Mouse (Mus musculus): ENCODE measurements around the gene Catsperg2. TPM values are rescaled to one million over a fixed set of nuclear protein-coding genes. Genes with fewer than 3 reads are reported as not detected.
"Not testable (repeated sequence)": the region's sequence is repeated elsewhere in the genome, so short reads cannot be mapped to it uniquely, and the experiment has no call there.

Catsperg2 gene
- not detected in 2 replicates for total RNA-seq (2015; ENCODE audit: low replicate concordance)
- total RNA-seq (2017; ENCODE audit: low replicate concordance): not detected in 2 replicates

DNA sequence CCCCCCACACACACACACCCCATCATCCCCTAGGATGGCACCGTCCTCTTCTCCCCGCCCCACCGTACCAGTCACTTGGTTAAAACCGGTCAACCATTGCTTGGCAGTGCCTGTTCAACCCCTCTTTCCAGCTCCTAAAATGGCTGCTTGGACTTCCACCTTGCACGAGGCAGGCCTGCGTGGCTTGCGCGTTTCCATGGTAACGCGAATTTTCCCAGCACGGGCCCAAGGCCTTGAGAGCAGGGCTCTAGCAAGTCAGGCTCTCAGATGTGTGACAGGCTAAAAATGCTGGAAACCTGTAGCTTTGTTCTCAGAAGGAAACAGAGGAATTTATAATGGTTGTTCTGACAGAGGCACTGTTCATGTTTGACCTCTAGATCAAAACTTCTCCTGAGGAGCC is at the start of gene Catsperg2:
Gene Catsperg2, minus strand, starts transcription at position 173 of the 400 bp plus-strand sequence.
- not testable (repeated sequence) for ATAC-seq (replicated peaks; ENCODE audit: low FRiP score, poor library complexity, severe bottlenecking)

DNA sequence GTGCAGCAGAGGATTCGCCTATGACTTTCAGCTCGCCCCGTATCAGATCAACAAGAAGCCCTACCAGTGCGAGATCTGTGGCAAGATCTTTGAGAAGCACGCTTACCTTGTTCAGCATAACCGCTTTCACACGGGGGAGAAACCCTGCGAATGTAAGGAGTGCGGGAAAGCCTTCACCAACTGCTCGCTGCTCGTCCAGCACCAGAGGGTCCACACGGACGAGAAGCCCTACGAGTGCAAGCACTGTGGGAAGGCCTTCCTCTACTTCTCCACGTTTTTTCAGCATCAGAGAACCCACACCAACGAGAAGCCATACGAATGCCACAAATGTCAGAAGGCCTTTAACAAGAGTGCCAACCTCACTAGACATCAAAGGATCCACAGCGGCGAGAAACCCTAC is 49.7 kb upstream of the Catsperg2 start:
- no peak for ATAC-seq (replicated peaks; ENCODE audit: low FRiP score, poor library complexity, severe bottlenecking)

DNA sequence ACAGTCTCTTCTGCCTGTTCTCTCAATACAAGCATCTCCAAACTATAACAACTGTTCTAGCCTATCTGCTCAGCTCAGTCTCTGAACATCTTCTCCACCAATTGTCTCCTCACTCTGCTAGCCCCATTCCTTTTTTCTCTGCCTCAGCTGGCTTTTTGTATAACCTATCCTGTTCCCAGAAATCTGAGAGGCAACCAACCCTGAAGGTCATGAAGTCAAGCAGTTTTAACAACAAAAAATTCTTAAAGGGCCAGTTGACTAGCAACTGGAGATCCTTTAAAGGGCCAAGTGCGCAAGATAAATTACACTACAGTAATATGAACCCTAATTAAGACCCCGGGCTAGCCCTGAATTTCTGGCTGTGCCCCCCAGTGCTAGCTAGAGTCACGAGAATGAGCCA is 47.5 kb upstream of the Catsperg2 start:
- no peak for ATAC-seq (replicated peaks; ENCODE audit: low FRiP score, poor library complexity, severe bottlenecking)

DNA sequence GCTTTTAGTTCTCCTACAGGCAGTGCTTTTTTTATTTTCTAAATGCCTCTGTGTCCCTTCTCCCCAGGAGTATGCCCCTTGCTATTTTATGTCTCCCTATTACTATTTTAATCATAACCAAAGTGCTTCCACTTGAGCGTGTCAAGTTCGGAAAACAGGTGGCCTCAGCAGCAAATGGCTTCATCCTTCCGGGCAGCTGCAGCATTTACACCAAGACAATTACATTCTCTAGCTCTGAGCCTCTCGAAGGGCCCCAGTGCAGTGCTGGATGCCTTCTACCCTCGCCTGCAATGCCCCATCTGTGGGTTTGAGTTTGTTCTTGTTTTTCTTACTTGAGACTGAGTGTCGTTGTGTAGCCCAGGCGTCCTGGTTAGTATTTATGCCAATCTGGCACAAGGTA is 46.7 kb upstream of the Catsperg2 start:
- ATAC-seq (replicated peaks; ENCODE audit: low FRiP score, poor library complexity, severe bottlenecking): no peak

DNA sequence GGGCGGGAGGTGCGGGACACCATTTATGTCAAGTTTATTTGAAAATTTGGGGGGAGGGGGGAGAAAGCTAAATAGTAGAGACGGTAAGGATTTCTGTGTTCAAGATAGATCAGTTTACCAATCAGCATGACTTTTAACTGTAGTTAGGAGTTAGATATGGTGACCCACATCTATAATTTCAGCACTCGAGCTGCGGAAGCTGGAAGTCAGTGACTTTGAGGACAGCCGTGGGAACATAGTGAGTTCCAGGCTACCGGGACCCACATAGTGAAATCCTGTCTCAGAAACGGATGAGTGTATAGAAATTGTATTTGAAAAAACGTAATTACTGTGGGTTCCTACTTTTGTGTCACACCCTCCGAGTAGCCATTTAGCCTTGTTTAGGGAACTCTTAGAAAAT is 42.1 kb upstream of the Catsperg2 start:
- ATAC-seq (replicated peaks; ENCODE audit: low FRiP score, poor library complexity, severe bottlenecking): no peak

DNA sequence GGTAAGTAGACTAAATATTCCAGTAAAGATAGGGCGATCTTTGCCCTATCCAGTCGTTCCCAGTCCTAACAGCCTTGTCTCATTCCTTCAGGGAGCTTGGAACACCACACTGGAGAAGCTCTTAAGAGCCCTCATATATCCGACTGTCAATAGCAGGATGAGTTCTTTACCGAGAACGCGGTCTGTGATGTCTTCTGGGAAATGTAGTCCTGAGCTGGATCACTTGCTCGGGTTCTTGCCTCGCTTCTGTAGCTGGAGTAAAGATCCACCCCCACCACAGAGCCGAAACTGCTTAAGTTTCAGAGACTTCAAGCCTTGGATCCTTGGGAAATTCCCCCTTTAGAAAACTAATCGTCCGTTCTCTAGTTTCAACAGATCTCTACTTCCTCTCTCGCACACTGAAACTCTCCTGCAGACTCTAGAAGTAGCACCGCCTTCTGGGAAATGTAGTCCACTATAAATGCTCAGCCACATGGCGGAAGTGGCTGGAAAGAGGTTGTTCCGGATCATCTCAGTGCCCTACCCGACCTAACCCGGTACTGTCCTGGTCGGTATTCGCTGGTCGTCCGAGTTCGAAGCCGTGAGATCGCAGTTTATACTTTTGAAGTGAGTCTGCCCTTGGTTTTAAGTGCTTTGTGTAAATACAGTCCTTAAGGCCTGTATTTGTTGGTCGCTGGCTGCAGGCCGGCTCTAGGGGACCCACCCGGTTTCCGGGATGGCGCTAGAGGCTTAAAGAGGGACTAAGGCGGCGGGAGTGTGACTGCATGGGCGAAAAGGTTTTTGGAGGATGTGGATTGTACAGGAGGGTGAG is 41.5 kb upstream of the Catsperg2 start, which contains the start of gene Zfp84:
Gene Zfp84, plus strand, starts transcription at position 463 of the 811 bp plus-strand sequence.
- ATAC-seq (replicated peaks; ENCODE audit: low FRiP score, poor library complexity, severe bottlenecking): peak; percentile 96

DNA sequence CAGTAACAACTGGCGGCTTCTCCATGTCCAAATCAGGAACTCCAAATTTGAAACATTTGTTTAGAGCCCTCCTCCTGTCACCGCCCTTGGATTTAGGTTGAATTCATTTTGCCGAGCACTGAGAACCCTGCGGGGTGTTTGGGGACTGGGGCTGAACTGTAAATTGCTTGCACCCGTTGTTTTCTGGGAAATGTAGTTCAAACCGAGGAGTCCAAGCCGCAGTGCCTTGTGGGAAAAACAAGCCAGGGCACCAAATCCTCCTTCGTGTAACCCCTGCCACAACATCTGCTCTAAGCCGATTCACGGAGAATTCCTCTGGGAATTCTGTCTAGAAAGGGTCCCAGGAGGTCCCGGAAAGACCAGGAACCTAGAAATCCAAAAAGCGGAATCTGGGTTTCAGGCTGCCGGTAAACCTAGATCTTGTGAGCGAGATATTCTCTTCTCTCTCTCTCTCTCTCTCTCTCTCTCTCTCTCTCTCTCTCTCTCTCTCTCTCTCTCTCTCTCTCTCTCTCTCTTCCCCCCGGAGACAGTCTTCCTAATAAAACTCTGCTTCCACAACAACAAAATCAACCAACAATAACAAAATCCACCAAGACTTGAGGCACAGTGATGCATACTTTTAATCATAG is 40.3 kb upstream of the Catsperg2 start:
- peak; percentile 63 for ATAC-seq (replicated peaks; ENCODE audit: low FRiP score, poor library complexity, severe bottlenecking)

DNA sequence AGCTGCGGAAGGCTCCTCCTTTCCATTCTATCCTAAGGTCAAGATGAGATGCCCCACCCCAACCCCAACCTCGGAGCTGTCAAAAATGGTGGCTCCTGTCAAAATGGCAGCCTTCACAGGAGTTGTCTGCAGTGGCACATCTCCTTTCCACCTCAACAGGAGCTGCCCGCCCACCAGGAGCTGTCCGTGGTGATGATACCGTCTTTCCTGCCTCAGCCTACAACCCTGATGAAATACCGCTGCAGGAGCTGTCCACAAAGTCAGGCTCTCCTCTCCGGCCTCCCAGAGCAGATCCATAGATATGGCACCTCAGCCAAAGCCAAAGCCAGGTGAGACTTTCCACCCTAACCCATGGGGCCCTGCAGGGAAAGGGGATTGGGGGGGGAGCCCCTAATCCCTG is 37.9 kb upstream of the Catsperg2 start:
- ATAC-seq (replicated peaks; ENCODE audit: low FRiP score, poor library complexity, severe bottlenecking): no peak

DNA sequence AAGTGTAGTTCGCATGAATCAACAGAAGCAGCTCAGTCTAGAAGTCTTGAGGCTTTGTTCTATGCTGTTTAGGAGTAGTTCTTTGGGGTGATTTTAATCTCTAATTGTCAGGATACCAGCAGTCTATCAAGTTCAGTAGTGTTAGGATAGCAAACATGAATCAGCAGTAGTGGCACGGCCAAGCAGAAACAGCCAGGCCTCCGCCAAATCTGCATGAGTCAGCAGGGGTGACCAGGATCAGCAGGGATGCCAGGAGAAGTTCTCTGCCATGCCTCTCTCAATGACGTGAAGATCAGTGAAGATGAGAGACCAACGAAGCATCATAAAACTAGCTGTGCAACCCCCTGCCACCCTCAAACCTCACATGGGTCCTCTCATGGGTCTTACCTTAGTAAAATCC is 33.6 kb upstream of the Catsperg2 start:
- ATAC-seq (replicated peaks; ENCODE audit: low FRiP score, poor library complexity, severe bottlenecking): no peak

DNA sequence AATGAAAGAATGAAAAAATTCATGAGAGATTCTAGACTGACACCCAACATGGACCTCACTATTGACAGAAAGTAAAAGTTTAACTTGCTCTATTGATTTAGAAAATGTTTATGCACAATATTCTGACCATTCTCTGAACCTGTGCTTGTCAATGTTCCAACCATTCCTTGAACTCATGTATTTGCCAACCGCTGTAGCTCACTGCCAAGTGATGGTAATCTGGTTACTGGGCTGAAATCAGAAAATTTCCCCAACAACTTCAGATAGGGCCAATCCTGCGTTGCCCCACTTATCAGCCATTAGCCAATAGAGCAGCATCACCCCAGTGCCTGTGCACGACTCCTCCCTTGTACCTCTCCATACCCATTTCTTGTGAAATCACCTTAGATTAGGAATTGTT is 15.4 kb upstream of the Catsperg2 start:
- ATAC-seq (replicated peaks; ENCODE audit: low FRiP score, poor library complexity, severe bottlenecking): no peak

DNA sequence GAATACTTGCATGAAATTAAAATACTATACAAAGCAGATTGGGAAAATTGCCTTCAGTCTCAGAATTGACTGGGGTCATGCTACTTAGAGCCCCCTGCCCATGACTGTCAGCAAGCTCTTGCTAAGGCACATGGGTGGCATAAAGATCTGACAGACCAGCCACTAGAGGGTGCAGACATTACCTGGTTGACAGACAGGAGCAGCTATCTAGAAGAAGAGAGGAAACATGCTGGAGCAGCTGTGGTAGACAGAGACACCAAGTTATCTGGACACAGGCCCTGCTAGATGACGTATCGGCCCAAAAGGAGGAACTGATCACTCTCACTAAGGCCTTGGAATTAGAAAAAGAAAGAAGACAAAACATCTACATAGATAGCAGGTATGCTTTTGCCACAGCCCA is 1.2 kb upstream of the Catsperg2 start:
- ATAC-seq (replicated peaks; ENCODE audit: low FRiP score, poor library complexity, severe bottlenecking): no peak

DNA sequence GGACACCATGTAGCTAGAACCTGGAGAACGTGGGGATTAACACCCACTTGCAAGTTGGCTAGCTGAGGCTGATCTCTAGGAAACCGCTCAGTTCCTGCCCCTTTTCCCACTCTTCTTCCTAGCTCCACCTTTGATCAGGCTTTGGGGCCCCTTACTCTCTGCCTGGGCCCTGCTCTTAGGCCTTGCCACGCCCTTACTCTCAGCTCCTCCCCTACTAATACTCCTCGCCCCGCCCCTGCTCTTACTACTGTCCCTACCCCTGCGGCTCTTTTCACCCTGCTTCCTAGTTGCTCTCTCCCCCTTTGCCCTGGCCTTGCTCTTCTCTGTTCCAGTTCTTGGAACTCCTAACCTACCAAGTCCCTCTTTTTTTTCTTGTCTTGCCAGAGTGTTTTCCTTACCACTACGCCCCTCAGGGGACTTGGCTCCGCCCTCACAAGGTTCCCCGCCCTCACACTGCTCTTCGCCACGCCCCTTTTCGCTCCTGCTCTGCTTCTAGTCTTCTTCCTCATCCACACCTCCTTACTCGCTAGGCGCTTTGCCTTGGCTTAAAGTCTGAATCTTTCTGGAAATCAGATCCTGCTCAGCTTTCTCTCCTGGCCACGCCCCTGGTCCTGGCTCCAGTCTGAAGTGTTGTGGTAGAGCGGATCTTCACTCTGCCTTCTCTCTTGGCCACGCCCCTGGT is 1.2 kb downstream of the Catsperg2 start:
- not testable (repeated sequence) for ATAC-seq (replicated peaks; ENCODE audit: low FRiP score, poor library complexity, severe bottlenecking)

DNA sequence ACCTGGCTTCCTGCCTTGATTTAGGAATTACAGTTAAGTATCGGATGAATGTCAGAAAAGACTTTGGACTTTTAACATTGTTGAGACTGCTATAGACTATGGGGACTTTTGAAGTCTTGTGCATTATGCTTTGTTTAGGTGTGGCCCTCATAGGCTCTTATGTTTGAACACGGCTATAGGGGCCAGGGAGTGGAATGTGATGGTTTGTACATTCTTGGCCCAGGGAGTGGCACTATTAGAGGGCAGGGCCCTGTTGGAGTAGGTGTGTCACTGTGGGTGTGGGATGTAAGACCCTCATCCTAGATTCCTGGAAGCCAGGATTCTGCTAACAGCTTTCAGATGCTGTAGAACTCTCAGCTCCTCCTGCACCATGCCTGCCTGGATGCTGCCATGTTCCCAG is 17.9 kb downstream of the Catsperg2 start:
- ATAC-seq (replicated peaks; ENCODE audit: low FRiP score, poor library complexity, severe bottlenecking): not testable (repeated sequence)

DNA sequence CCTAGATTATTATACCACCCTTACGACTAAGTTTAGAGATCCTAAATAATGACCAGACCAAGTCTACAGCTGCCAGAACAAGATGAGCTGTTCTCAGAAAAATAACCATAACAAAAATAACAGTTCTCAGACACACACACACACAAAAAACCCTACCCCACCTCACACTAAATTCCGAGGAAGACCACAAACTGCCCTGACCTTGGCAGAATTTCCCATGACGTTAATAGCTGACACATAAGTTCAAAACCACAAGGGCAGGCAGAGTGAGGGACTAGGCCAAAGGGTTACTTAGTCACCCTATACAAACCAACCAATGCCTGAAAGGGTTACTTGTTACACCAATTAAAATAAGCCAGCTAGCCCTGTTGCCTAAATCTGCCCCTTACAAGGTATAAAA is 31.6 kb downstream of the Catsperg2 start:
- not testable (repeated sequence) for ATAC-seq (replicated peaks; ENCODE audit: low FRiP score, poor library complexity, severe bottlenecking)

DNA sequence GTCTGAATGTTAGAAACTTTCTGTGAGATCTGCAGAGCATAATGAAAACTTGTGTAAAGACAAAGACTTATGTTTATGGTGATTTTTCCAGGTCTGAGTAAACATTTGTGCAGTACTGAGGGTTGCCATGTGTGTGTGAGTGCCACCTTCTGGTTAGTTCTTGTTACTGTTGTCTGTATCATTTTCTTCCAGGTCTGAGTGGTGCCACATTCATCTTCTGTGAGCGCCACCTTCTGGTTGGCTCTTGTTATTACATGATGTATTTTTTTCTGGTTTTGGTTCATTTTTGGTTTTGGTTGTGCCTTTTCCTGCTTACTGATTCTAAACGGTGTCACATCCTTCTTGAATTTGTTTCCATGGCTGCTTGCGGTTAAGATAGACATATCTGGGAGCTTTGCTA is 45.0 kb downstream of the Catsperg2 start:
- no peak for ATAC-seq (replicated peaks; ENCODE audit: low FRiP score, poor library complexity, severe bottlenecking)

Other genes starting within 250 kb of the Catsperg2 start
- 2.5 and 4.2 TPM in 2 replicates for gene Sipa1l3, start 208.4 kb downstream of the Catsperg2 start, total RNA-seq (2015; ENCODE audit: low replicate concordance)
- 1.3 and 15.3 TPM in 2 replicates for gene Sipa1l3, start 208.4 kb downstream of the Catsperg2 start, total RNA-seq (2017; ENCODE audit: low replicate concordance)
- gene Zfp84, start 41.5 kb upstream of the Catsperg2 start, total RNA-seq (2015; ENCODE audit: low replicate concordance): 2.9 and 5.9 TPM in 2 replicates
- gene Zfp84, start 41.5 kb upstream of the Catsperg2 start, total RNA-seq (2017; ENCODE audit: low replicate concordance): 3.5 and 4.7 TPM in 2 replicates
- gene Zfp30, start 57.0 kb upstream of the Catsperg2 start, total RNA-seq (2015; ENCODE audit: low replicate concordance): not detected in 2 replicates
- not detected in 2 replicates for gene Zfp30, start 57.0 kb upstream of the Catsperg2 start, total RNA-seq (2017; ENCODE audit: low replicate concordance)
- 0.72 and 5.0 TPM in 2 replicates for gene Zfp790, start 89.1 kb upstream of the Catsperg2 start, total RNA-seq (2015; ENCODE audit: low replicate concordance)
- gene Zfp790, start 89.1 kb upstream of the Catsperg2 start, total RNA-seq (2017; ENCODE audit: low replicate concordance): 1.9 and 4.2 TPM in 2 replicates
- not detected in 2 replicates for gene Zfp940, start 126.6 kb upstream of the Catsperg2 start, total RNA-seq (2015; ENCODE audit: low replicate concordance)
- 0.64 TPM in 1 of 2 replicates, not detected in the other for gene Zfp940, start 126.6 kb upstream of the Catsperg2 start, total RNA-seq (2017; ENCODE audit: low replicate concordance)
- gene Zfp420, start 132.9 kb upstream of the Catsperg2 start, total RNA-seq (2015; ENCODE audit: low replicate concordance): 1.1 and 2.9 TPM in 2 replicates
- 0.51 TPM in 1 of 2 replicates, not detected in the other for gene Zfp420, start 132.9 kb upstream of the Catsperg2 start, total RNA-seq (2017; ENCODE audit: low replicate concordance)
- 2.9 TPM in 1 of 2 replicates, not detected in the other for gene Zfp27, start 179.5 kb upstream of the Catsperg2 start, total RNA-seq (2015; ENCODE audit: low replicate concordance)
- 0.83 and 2.1 TPM in 2 replicates for gene Zfp27, start 179.5 kb upstream of the Catsperg2 start, total RNA-seq (2017; ENCODE audit: low replicate concordance)
- 0.36 TPM in 1 of 2 replicates, not detected in the other for gene Zfp383, start 181.2 kb upstream of the Catsperg2 start, total RNA-seq (2015; ENCODE audit: low replicate concordance)
- gene Zfp383, start 181.2 kb upstream of the Catsperg2 start, total RNA-seq (2017; ENCODE audit: low replicate concordance): 0.39 TPM in 1 of 2 replicates, not detected in the other
- 4.0 and 4.2 TPM in 2 replicates for gene Zfp74, start 227.1 kb upstream of the Catsperg2 start, total RNA-seq (2015; ENCODE audit: low replicate concordance)
- gene Zfp74, start 227.1 kb upstream of the Catsperg2 start, total RNA-seq (2017; ENCODE audit: low replicate concordance): 0.98 and 2.6 TPM in 2 replicates